Mouse (Mus musculus): ENCODE results near the gene Rad9a. TPM values are rescaled to one million over a fixed set of nuclear protein-coding genes. Genes with fewer than 3 reads are reported as not detected.
A peak's percentile ranks its signal among the peaks of the same experiment; 100 is the strongest.

Rad9a gene
- polyA plus RNA-seq, 1 experiment from 2014 or later: 28.9 TPM

- Histone ChIP-seq H3K27ac (peak overlapping the region; percentile 1; the same call in 1 of the 2 replicates), H3K9me3 (replicated peaks) (no peaks in the 10 kb centered on the region), H3K4me2 (peak overlapping the region; percentile 86), H3K27me3 (no peaks in the 10 kb centered on the region), H3K36me3 (ENCODE audit: poor library complexity, severe bottlenecking) (peaks cover 31% of the 10 kb centered on the region), H3K4me3 (peak overlapping the region; percentile 84), H3K4me1 (peaks cover 26% of the 10 kb centered on the region), H3K9ac (peak overlapping the region; percentile 88)
- peak; percentile 31 for ATAC-seq
- WGBS: 37% methylated on average over 9 of the region's 9 CpGs
These were observed 53.5 kb downstream of the Rad9a start for GRCm38 (mm10) chr19:4147782-4148490.

- Histone ChIP-seq H3K4me1 (peaks cover 26% of the 10 kb centered on the region), H3K36me3 (ENCODE audit: poor library complexity, severe bottlenecking) (peaks cover 22% of the 10 kb centered on the region), H3K9ac (no peak overlapping the region), H3K9me3 (replicated peaks) (no peaks in the 10 kb centered on the region), H3K27me3 (no peaks in the 10 kb centered on the region), H3K4me3 (no peak overlapping the region), H3K4me2 (no peak overlapping the region), H3K27ac (no peak overlapping the region)
- 40% methylated on average over 3 of the region's 3 CpGs for WGBS
- ATAC-seq: no peak
These were observed 54.4 kb downstream of the Rad9a start for GRCm38 (mm10) chr19:4147022-4147405.

- 66% methylated on average over 12 of the region's 12 CpGs for WGBS
- Histone ChIP-seq H3K27me3 (no peaks in the 10 kb centered on the region), H3K4me1 (peaks cover 26% of the 10 kb centered on the region), H3K27ac (no peak overlapping the region), H3K4me2 (no peak overlapping the region), H3K9ac (no peak overlapping the region), H3K4me3 (no peak overlapping the region), H3K9me3 (replicated peaks) (no peaks in the 10 kb centered on the region), H3K36me3 (ENCODE audit: poor library complexity, severe bottlenecking) (peaks cover 18% of the 10 kb centered on the region)
- ATAC-seq: no peak
These were observed 55.0 kb downstream of the Rad9a start for GRCm38 (mm10) chr19:4146366-4147021.

- Histone ChIP-seq H3K4me2 (no peak overlapping the region), H3K9me3 (replicated peaks) (no peaks in the 10 kb centered on the region), H3K27me3 (no peaks in the 10 kb centered on the region), H3K9ac (no peak overlapping the region), H3K4me1 (peaks cover 26% of the 10 kb centered on the region), H3K27ac (no peak overlapping the region), H3K36me3 (ENCODE audit: poor library complexity, severe bottlenecking) (peaks cover 12% of the 10 kb centered on the region), H3K4me3 (no peak overlapping the region)
- ATAC-seq: no peak
- WGBS: 87% methylated on average over 5 of the region's 5 CpGs
These were observed 55.5 kb downstream of the Rad9a start for GRCm38 (mm10) chr19:4145936-4146335.

Small RNA genes within 50 kb of the gene (microRNA-seq; reads per million reads assigned to microRNA genes)
- not detected for gene Gm26115

Other genes with a start within 250 kb of the Rad9a start
- gene Aldh3b3, start 243.0 kb downstream of the Rad9a start, polyA plus RNA-seq (2015; fragmentation: Nextera tagmentation; extraction: Ambion mirVana): not detected in 2 replicates
- 0.15 TPM in 1 of 2 replicates, not detected in the other for gene Aldh3b2, start 229.3 kb downstream of the Rad9a start, polyA plus RNA-seq (2015; fragmentation: Nextera tagmentation; extraction: Ambion mirVana)
- gene Acy3, start 215.1 kb downstream of the Rad9a start, polyA plus RNA-seq (2015; fragmentation: Nextera tagmentation; extraction: Ambion mirVana): 0.68 and 1.4 TPM in 2 replicates
- not detected in 2 replicates for gene Tbx10, start 208.9 kb downstream of the Rad9a start, polyA plus RNA-seq (2015; fragmentation: Nextera tagmentation; extraction: Ambion mirVana)
- gene Nudt8, start 201.1 kb downstream of the Rad9a start, polyA plus RNA-seq (2015; fragmentation: Nextera tagmentation; extraction: Ambion mirVana): 25.8 and 28.2 TPM in 2 replicates
- 5.4 and 5.7 TPM in 2 replicates for gene Gm49405, start 201.0 kb downstream of the Rad9a start, polyA plus RNA-seq (2015; fragmentation: Nextera tagmentation; extraction: Ambion mirVana)
- gene Doc2g, start 198.3 kb downstream of the Rad9a start, polyA plus RNA-seq (2015; fragmentation: Nextera tagmentation; extraction: Ambion mirVana): 5.5 and 5.7 TPM in 2 replicates
- 202 and 216 TPM in 2 replicates for gene Ndufv1, start 188.9 kb downstream of the Rad9a start, polyA plus RNA-seq (2015; fragmentation: Nextera tagmentation; extraction: Ambion mirVana)
- gene Gstp1, start 163.7 kb downstream of the Rad9a start, polyA plus RNA-seq (2015; fragmentation: Nextera tagmentation; extraction: Ambion mirVana): 390 and 392 TPM in 2 replicates
- 1.0 and 2.5 TPM in 2 replicates for gene Gstp2, start 155.6 kb downstream of the Rad9a start, polyA plus RNA-seq (2015; fragmentation: Nextera tagmentation; extraction: Ambion mirVana)
- gene Gstp3, start 142.1 kb downstream of the Rad9a start, polyA plus RNA-seq (2015; fragmentation: Nextera tagmentation; extraction: Ambion mirVana): not detected in 2 replicates
- gene Cabp2, start 120.1 kb downstream of the Rad9a start, polyA plus RNA-seq (2015; fragmentation: Nextera tagmentation; extraction: Ambion mirVana): not detected in 2 replicates
- gene Cdk2ap2, start 104.5 kb downstream of the Rad9a start, polyA plus RNA-seq (2015; fragmentation: Nextera tagmentation; extraction: Ambion mirVana): 77.4 and 80.3 TPM in 2 replicates
- 21.1 and 32.0 TPM in 2 replicates for gene Pitpnm1, start 101.7 kb downstream of the Rad9a start, polyA plus RNA-seq (2015; fragmentation: Nextera tagmentation; extraction: Ambion mirVana)
- 73.7 and 75.9 TPM in 2 replicates for gene Aip, start 75.8 kb downstream of the Rad9a start, polyA plus RNA-seq (2015; fragmentation: Nextera tagmentation; extraction: Ambion mirVana)
- gene Gpr152, start 61.9 kb downstream of the Rad9a start, polyA plus RNA-seq (2015; fragmentation: Nextera tagmentation; extraction: Ambion mirVana): 0.04 TPM in 1 of 2 replicates, not detected in the other
- gene Cabp4, start 57.6 kb downstream of the Rad9a start, polyA plus RNA-seq (2015; fragmentation: Nextera tagmentation; extraction: Ambion mirVana): 0.09 and 0.13 TPM in 2 replicates
- 126 and 144 TPM in 2 replicates for gene Coro1b, start 53.0 kb downstream of the Rad9a start, polyA plus RNA-seq (2015; fragmentation: Nextera tagmentation; extraction: Ambion mirVana)
- 0.33 and 0.65 TPM in 2 replicates for gene Ptprcap, start 48.1 kb downstream of the Rad9a start, polyA plus RNA-seq (2015; fragmentation: Nextera tagmentation; extraction: Ambion mirVana)
- 56.6 and 61.6 TPM in 2 replicates for gene Rps6kb2, start 38.3 kb downstream of the Rad9a start, polyA plus RNA-seq (2015; fragmentation: Nextera tagmentation; extraction: Ambion mirVana)
- gene Carns1, start 26.2 kb downstream of the Rad9a start, polyA plus RNA-seq (2015; fragmentation: Nextera tagmentation; extraction: Ambion mirVana): 2.4 and 2.5 TPM in 2 replicates
- 0.77 and 0.82 TPM in 2 replicates for gene Tbc1d10c, start 10.4 kb downstream of the Rad9a start, polyA plus RNA-seq (2015; fragmentation: Nextera tagmentation; extraction: Ambion mirVana)
- gene Ppp1ca, start 9.6 kb downstream of the Rad9a start, polyA plus RNA-seq (2015; fragmentation: Nextera tagmentation; extraction: Ambion mirVana): 664 and 700 TPM in 2 replicates
- gene Clcf1, start 12.6 kb upstream of the Rad9a start, polyA plus RNA-seq (2015; fragmentation: Nextera tagmentation; extraction: Ambion mirVana): 0.63 and 0.76 TPM in 2 replicates
- gene AC109138.7, start 12.7 kb upstream of the Rad9a start, polyA plus RNA-seq (2015; fragmentation: Nextera tagmentation; extraction: Ambion mirVana): not detected in 2 replicates
- gene Pold4, start 30.2 kb upstream of the Rad9a start, polyA plus RNA-seq (2015; fragmentation: Nextera tagmentation; extraction: Ambion mirVana): 13.1 and 14.2 TPM in 2 replicates
- gene Ssh3, start 67.5 kb upstream of the Rad9a start, polyA plus RNA-seq (2015; fragmentation: Nextera tagmentation; extraction: Ambion mirVana): 3.6 and 4.8 TPM in 2 replicates
- gene Ankrd13d, start 81.5 kb upstream of the Rad9a start, polyA plus RNA-seq (2015; fragmentation: Nextera tagmentation; extraction: Ambion mirVana): 14.0 and 15.2 TPM in 2 replicates
- gene Grk2, start 104.6 kb upstream of the Rad9a start, polyA plus RNA-seq (2015; fragmentation: Nextera tagmentation; extraction: Ambion mirVana): 14.4 and 15.6 TPM in 2 replicates
- 38.8 and 43.9 TPM in 2 replicates for gene Kdm2a, start 196.6 kb upstream of the Rad9a start, polyA plus RNA-seq (2015; fragmentation: Nextera tagmentation; extraction: Ambion mirVana)
- gene Rhod, start 237.8 kb upstream of the Rad9a start, polyA plus RNA-seq (2015; fragmentation: Nextera tagmentation; extraction: Ambion mirVana): 5.5 and 6.6 TPM in 2 replicates